Mouse (Mus musculus) liver, adult 2 months (tissue): ENCODE measurements at regions not wholly inside any gene's neighbourhood (a gene's known extent, or its start where the extent isn't known, plus 50 kb on each side); places are given as distances from the start of the nearest gene placed in this dataset.
"Not testable (repeated sequence)": the region's sequence is repeated elsewhere in the genome, so short reads cannot be mapped to it uniquely, and the experiment has no call there.

Source experiments
- CTCF ChIP-seq: fragments of 200-500 bp; IDR thresholded peaks from 2 replicates; pipeline ENCODE4 v1.5.1; 2011; ENCODE audit warnings: low read depth, low read length, control low read depth
- POLR2A ChIP-seq: fragments of 200-500 bp; IDR thresholded peaks from 2 replicates; pipeline ENCODE4 v1.6.1; 2011; ENCODE audit warnings: low read length, control low read depth; ENCODE audit not compliant: insufficient read depth; ENCODE audit errors: extremely low read depth

DNA sequence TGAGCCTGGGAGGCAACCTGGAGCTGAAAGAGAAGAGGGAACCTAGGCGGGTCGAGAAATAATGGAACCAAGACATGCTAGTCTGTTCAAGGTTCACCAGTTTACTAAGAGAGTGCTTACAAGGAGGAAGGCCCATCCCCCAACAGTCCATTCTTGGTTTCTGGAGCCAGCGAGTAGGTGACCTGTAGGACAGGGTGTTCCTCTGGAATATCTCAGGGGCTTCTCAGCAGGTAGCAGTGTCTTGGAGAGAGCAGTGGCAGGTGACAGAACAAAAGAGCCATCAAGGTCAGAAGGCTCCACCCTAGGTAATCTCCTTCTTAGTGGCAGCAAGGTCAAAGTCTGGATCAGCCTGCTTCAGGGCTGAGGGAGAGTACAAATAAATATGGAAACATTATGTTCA, 268.4 kb downstream of the Ppp1r3a start:
- not testable (repeated sequence) for TF ChIP-seq POLR2A, CTCF
